Mouse (Mus musculus) lung, postnatal 14 days (tissue): ENCODE results near the gene Zfp934.
A peak's percentile ranks its signal among the peaks of the same experiment; 100 is the strongest.
"Not testable (repeated sequence)": the region's sequence is repeated elsewhere in the genome, so short reads cannot be mapped to it uniquely, and the experiment has no call there.

Experiments used
- DNase-seq: peaks from one replicate; pipeline ENCODE4 v3.0.0; 2021

The Zfp934 gene

GRCm38 (mm10) chr13:62571099-62571498, at the start of gene Zfp934:
Zfp934 (minus strand) TSS chr13:62571199.
- not testable (repeated sequence) for DNase-seq

- not testable (repeated sequence) for DNase-seq
Observed at GRCm38 (mm10) chr13:62617449-62617848, 46.5 kb upstream of the Zfp934 start.

- peak; percentile 18 for DNase-seq
Observed at GRCm38 (mm10) chr13:62561696-62562095, 9.3 kb downstream of the Zfp934 start.

- DNase-seq: peak; percentile 69
Observed at GRCm38 (mm10) chr13:62558189-62559110, 12.5 kb downstream of the Zfp934 start, which contains the start of gene Zfp935. Zfp935 (minus strand) TSS chr13:62558511.

- not testable (repeated sequence) for DNase-seq
Observed at GRCm38 (mm10) chr13:62530129-62530528, 40.9 kb downstream of the Zfp934 start.

- not testable (repeated sequence) for DNase-seq
Observed at GRCm38 (mm10) chr13:62510641-62511420, 60.2 kb downstream of the Zfp934 start.

- DNase-seq: not testable (repeated sequence)
Observed at GRCm38 (mm10) chr13:62472661-62473060, 98.3 kb downstream of the Zfp934 start.

GRCm38 (mm10) chr13:62469947-62470346, 101.1 kb downstream of the Zfp934 start:
- DNase-seq: peak; percentile 23

GRCm38 (mm10) chr13:62466424-62467334, 104.3 kb downstream of the Zfp934 start, which contains the start of gene Gm49359:
Gm49359 (minus strand) TSS chr13:62466832.
- peak; percentile 92 for DNase-seq
